Mouse (Mus musculus): ENCODE data around the gene Lrrtm3. TPM values are rescaled to one million over a fixed set of nuclear protein-coding genes. Genes with fewer than 3 reads are reported as not detected.

The Lrrtm3 gene
- polyA plus RNA-seq, 1 experiment from 2014 or later, result 0.88 TPM

- Histone ChIP-seq H3K4me1 (peaks cover 29% of the 10 kb centered on the region), H3K9me3 (no peaks in the 10 kb centered on the region), H3K4me3 (peak overlapping the region; percentile 53; the same call in 1 of the 2 replicates), H3K27me3 (replicated peaks; ENCODE audit: low read depth, poor library complexity, severe bottlenecking) (peaks cover 53% of the 10 kb centered on the region), H3K36me3 (replicated peaks) (no peaks in the 10 kb centered on the region), H3K27ac (replicated peaks) (no peak overlapping the region)
- DNase-seq (ENCODE audit: low spot score), result no peak
- 68% methylated on average over 16 of the region's 16 CpGs for WGBS
These were observed 3.9 kb downstream of the Lrrtm3 start for GRCm38 (mm10) chr10:64086183-64086566.

- peaks cover 27% of the 10 kb centered on the region for H3K4me1 ChIP-seq
- no peak overlapping the region for H3K4me3 ChIP-seq
- no peak for DNase-seq (ENCODE audit: low spot score)
- no peaks in the 10 kb centered on the region for H3K36me3 ChIP-seq (replicated peaks)
- H3K27me3 ChIP-seq (replicated peaks; ENCODE audit: low read depth, poor library complexity, severe bottlenecking), result peaks cover 43% of the 10 kb centered on the region
- WGBS, result 44% methylated on average over 4 of the region's 4 CpGs
- no peaks in the 10 kb centered on the region for H3K9me3 ChIP-seq
- H3K27ac ChIP-seq (replicated peaks), result no peak overlapping the region
These were observed 5.6 kb downstream of the Lrrtm3 start for GRCm38 (mm10) chr10:64084465-64084864.

- 38% methylated on average over 11 of the region's 11 CpGs for WGBS
- Histone ChIP-seq H3K27me3 (replicated peaks; ENCODE audit: low read depth, poor library complexity, severe bottlenecking) (peaks cover 37% of the 10 kb centered on the region), H3K27ac (replicated peaks) (no peak overlapping the region), H3K4me3 (no peak overlapping the region), H3K36me3 (replicated peaks) (no peaks in the 10 kb centered on the region), H3K4me1 (peaks cover 27% of the 10 kb centered on the region), H3K9me3 (no peaks in the 10 kb centered on the region)
- peak; percentile 11 for DNase-seq (ENCODE audit: low spot score)
These were observed 6.3 kb downstream of the Lrrtm3 start for GRCm38 (mm10) chr10:64083813-64084212.

- Histone ChIP-seq H3K27ac (replicated peaks) (no peak overlapping the region), H3K4me1 (peaks cover 16% of the 10 kb centered on the region), H3K27me3 (replicated peaks; ENCODE audit: low read depth, poor library complexity, severe bottlenecking) (peaks cover 22% of the 10 kb centered on the region), H3K9me3 (no peaks in the 10 kb centered on the region), H3K4me3 (no peak overlapping the region), H3K36me3 (replicated peaks) (no peaks in the 10 kb centered on the region)
- no peak for DNase-seq (ENCODE audit: low spot score)
- WGBS, result 85% methylated on average over 3 of the region's 3 CpGs
These were observed 7.7 kb downstream of the Lrrtm3 start for GRCm38 (mm10) chr10:64082345-64082744.

- Histone ChIP-seq H3K36me3 (replicated peaks) (no peaks in the 10 kb centered on the region), H3K9me3 (no peaks in the 10 kb centered on the region), H3K27ac (replicated peaks) (no peak overlapping the region), H3K27me3 (replicated peaks; ENCODE audit: low read depth, poor library complexity, severe bottlenecking) (no peaks in the 10 kb centered on the region), H3K4me3 (no peak overlapping the region), H3K4me1 (no peaks in the 10 kb centered on the region)
- DNase-seq (ENCODE audit: low spot score), result no peak
- 61% methylated on average over 10 of the region's 10 CpGs for WGBS
These were observed 13.5 kb downstream of the Lrrtm3 start for GRCm38 (mm10) chr10:64076410-64077052.

- 40% methylated on average over 5 of the region's 5 CpGs for WGBS
- H3K9me3 ChIP-seq, result no peaks in the 10 kb centered on the region
- no peak overlapping the region for H3K4me3 ChIP-seq
- DNase-seq (ENCODE audit: low spot score), result no peak
- no peaks in the 10 kb centered on the region for H3K27me3 ChIP-seq (replicated peaks; ENCODE audit: low read depth, poor library complexity, severe bottlenecking)
- H3K36me3 ChIP-seq (replicated peaks), result no peaks in the 10 kb centered on the region
- no peak overlapping the region for H3K27ac ChIP-seq (replicated peaks)
- H3K4me1 ChIP-seq, result no peaks in the 10 kb centered on the region
These were observed 14.1 kb downstream of the Lrrtm3 start for GRCm38 (mm10) chr10:64075944-64076343.

GRCm38 (mm10) chr10:64063704-64064103 lies 26.4 kb downstream of the Lrrtm3 start:
- Histone ChIP-seq H3K27me3 (replicated peaks; ENCODE audit: low read depth, poor library complexity, severe bottlenecking) (no peaks in the 10 kb centered on the region), H3K9me3 (no peaks in the 10 kb centered on the region), H3K36me3 (replicated peaks) (no peaks in the 10 kb centered on the region), H3K4me1 (no peaks in the 10 kb centered on the region), H3K4me3 (no peak overlapping the region), H3K27ac (replicated peaks) (no peak overlapping the region)
- DNase-seq (ENCODE audit: low spot score), result no peak
- 90% methylated on average over 9 of the region's 9 CpGs for WGBS

GRCm38 (mm10) chr10:64049946-64050345 lies 40.1 kb downstream of the Lrrtm3 start:
- H3K9me3 ChIP-seq, result no peaks in the 10 kb centered on the region
- H3K27ac ChIP-seq (replicated peaks), result no peak overlapping the region
- H3K4me3 ChIP-seq, result no peak overlapping the region
- no peaks in the 10 kb centered on the region for H3K4me1 ChIP-seq
- H3K36me3 ChIP-seq (replicated peaks), result no peaks in the 10 kb centered on the region
- no peaks in the 10 kb centered on the region for H3K27me3 ChIP-seq (replicated peaks; ENCODE audit: low read depth, poor library complexity, severe bottlenecking)
- DNase-seq (ENCODE audit: low spot score), result no peak
- 87% methylated on average over 6 of the region's 6 CpGs for WGBS

GRCm38 (mm10) chr10:64049151-64049550 lies 40.9 kb downstream of the Lrrtm3 start:
- Histone ChIP-seq H3K36me3 (replicated peaks) (no peaks in the 10 kb centered on the region), H3K9me3 (no peaks in the 10 kb centered on the region), H3K4me1 (no peaks in the 10 kb centered on the region), H3K4me3 (no peak overlapping the region), H3K27ac (replicated peaks) (no peak overlapping the region), H3K27me3 (replicated peaks; ENCODE audit: low read depth, poor library complexity, severe bottlenecking) (no peaks in the 10 kb centered on the region)
- no peak for DNase-seq (ENCODE audit: low spot score)
- 90% methylated on average over 6 of the region's 6 CpGs for WGBS

GRCm38 (mm10) chr10:64041892-64042291 lies 48.2 kb downstream of the Lrrtm3 start:
- no peak overlapping the region for H3K4me3 ChIP-seq
- no peaks in the 10 kb centered on the region for H3K27me3 ChIP-seq (replicated peaks; ENCODE audit: low read depth, poor library complexity, severe bottlenecking)
- 87% methylated on average over 11 of the region's 11 CpGs for WGBS
- no peak overlapping the region for H3K27ac ChIP-seq (replicated peaks)
- no peaks in the 10 kb centered on the region for H3K36me3 ChIP-seq (replicated peaks)
- no peak for DNase-seq (ENCODE audit: low spot score)
- H3K9me3 ChIP-seq, result no peaks in the 10 kb centered on the region
- no peaks in the 10 kb centered on the region for H3K4me1 ChIP-seq

- Histone ChIP-seq H3K4me1 (no peaks in the 10 kb centered on the region), H3K36me3 (replicated peaks) (no peaks in the 10 kb centered on the region), H3K9me3 (no peaks in the 10 kb centered on the region), H3K27me3 (replicated peaks; ENCODE audit: low read depth, poor library complexity, severe bottlenecking) (no peaks in the 10 kb centered on the region), H3K27ac (replicated peaks) (no peak overlapping the region), H3K4me3 (no peak overlapping the region)
- 95% methylated on average over 7 of the region's 7 CpGs for WGBS
- no peak for DNase-seq (ENCODE audit: low spot score)
These were observed 48.9 kb downstream of the Lrrtm3 start for GRCm38 (mm10) chr10:64041218-64041617.

- Histone ChIP-seq H3K27ac (replicated peaks) (no peak overlapping the region), H3K9me3 (no peaks in the 10 kb centered on the region), H3K4me1 (no peaks in the 10 kb centered on the region), H3K36me3 (replicated peaks) (no peaks in the 10 kb centered on the region), H3K4me3 (no peak overlapping the region), H3K27me3 (replicated peaks; ENCODE audit: low read depth, poor library complexity, severe bottlenecking) (no peaks in the 10 kb centered on the region)
- peak; percentile 17 for DNase-seq (ENCODE audit: low spot score)
- 72% methylated on average over 17 of the region's 17 CpGs for WGBS
These were observed 50.1 kb downstream of the Lrrtm3 start for GRCm38 (mm10) chr10:64039760-64040535.

- no peak for DNase-seq (ENCODE audit: low spot score)
These were observed 59.2 kb downstream of the Lrrtm3 start for GRCm38 (mm10) chr10:64030901-64031300.

More at GRCm38 (mm10) chr10:64030901-64031300, 59.2 kb downstream of the Lrrtm3 start:
- Histone ChIP-seq H3K36me3 (replicated peaks) (no peaks in the 10 kb centered on the region), H3K27ac (replicated peaks) (no peak overlapping the region), H3K4me3 (no peak overlapping the region), H3K4me1 (no peaks in the 10 kb centered on the region), H3K9me3 (no peaks in the 10 kb centered on the region), H3K27me3 (replicated peaks; ENCODE audit: low read depth, poor library complexity, severe bottlenecking) (no peaks in the 10 kb centered on the region)

All from embryonic facial prominence, embryonic 10.5 days (tissue).